Mouse (Mus musculus) liver, embryonic 14.5 days (tissue): Measurements from ENCODE around the gene Gabarap. TPM values are rescaled to one million over a fixed set of nuclear protein-coding genes. Genes with fewer than 3 reads are reported as not detected.

Source experiments
- ATAC-seq: fragments of 200-750 bp; cut with Nextera tagmentation; 2 replicates; pipeline ENCODE4 v1.8.0; 2017; ENCODE audit warnings: moderate number of reproducible peaks, mild to moderate bottlenecking, moderate library complexity; ENCODE audit not compliant: insufficient read depth
- DNase-seq, 3 experiments: peaks; one replicate each; pipeline ENCODE4 v3.0.0-alpha.2; 2012 to 2013; ENCODE audit warnings: low read depth in 3 of 3, low spot score in 3 of 3
- H3K27ac ChIP-seq: fragments of 300-500 bp; sonication (generic); 2 replicates; pipeline ENCODE4 v1.5.1; 2014; ENCODE audit warnings: moderate library complexity, mild to moderate bottlenecking, control low read depth, inconsistent platforms
- H3K27me3 ChIP-seq: fragments of 300-500 bp; sonication (generic); 2 replicates; pipeline ENCODE4 v1.6.1; 2014; ENCODE audit warnings: mild to moderate bottlenecking, low read length, moderate library complexity; ENCODE audit not compliant: control insufficient read depth, insufficient read depth
- H3K36me3 ChIP-seq: fragments of 300-500 bp; sonication (generic); replicated peaks from 2 replicates; pipeline ENCODE4 v1.6.1; 2014; ENCODE audit warnings: low read depth; ENCODE audit not compliant: control insufficient read depth, insufficient read depth
- H3K4me1 ChIP-seq, 2 experiments: fragments of 200-500 bp in 1 of 2; fragments of 300-500 bp in 1 of 2; sonication (generic) in 1 of 2; replicated peaks; 2 replicates each; pipeline ENCODE4 v1.6.1; 2012 to 2014; ENCODE audit warnings: antibody characterized with exemption in 1 of 2, inconsistent platforms in 1 of 2, low read length in 1 of 2; ENCODE audit not compliant: control insufficient read depth in 2 of 2, insufficient read depth in 2 of 2
- H3K4me2 ChIP-seq: fragments of 300-500 bp; sonication (generic); 2 replicates; pipeline ENCODE4 v1.6.1; 2014; ENCODE audit warnings: low read depth, mild to moderate bottlenecking, control low read depth, moderate library complexity
- H3K4me3 ChIP-seq, 2 experiments: fragments of 200-500 bp in 1 of 2; fragments of 300-500 bp in 1 of 2; sonication (generic) in 1 of 2; 2 replicates each; pipeline ENCODE4 v1.5.1; 2012 to 2014; ENCODE audit warnings: low read depth in 2 of 2, low read length in 2 of 2, mild to moderate bottlenecking in 2 of 2, control low read depth in 1 of 2, inconsistent platforms in 1 of 2, moderate library complexity in 1 of 2; ENCODE audit not compliant: insufficient read depth in 1 of 2
- H3K9ac ChIP-seq: fragments of 300-500 bp; sonication (generic); replicated peaks from 2 replicates; pipeline ENCODE4 v1.6.1; 2014; ENCODE audit warnings: mild to moderate bottlenecking, control low read depth, moderate library complexity
- H3K9me3 ChIP-seq: fragments of 300-500 bp; sonication (generic); 2 replicates; pipeline ENCODE4 v1.6.1; 2016; ENCODE audit warnings: low read length, mixed read lengths; ENCODE audit not compliant: control insufficient read depth
- CTCF ChIP-seq: IDR thresholded peaks from 2 replicates; pipeline ENCODE4 v1.5.1; 2016; ENCODE audit warnings: antibody characterized with exemption, low read depth, control low read depth
- EP300 ChIP-seq: IDR thresholded peaks from 2 replicates; pipeline ENCODE4 v1.6.1; 2016; ENCODE audit warnings: antibody characterized with exemption, low read depth
- WGBS: fragments of 180-500 bp; shearing (Covaris S2); extraction: QIAGEN DNeasy Blood & Tissue Kit; methylation state at CpG from one replicate; pipeline ENCODE4 v1.1.7; 2014; ENCODE audit not compliant: insufficient replicate concordance; 5-methylcytosine and 5-hydroxymethylcytosine counted together
- polyA plus RNA-seq, 2 experiments: library from polyadenylated mRNA; depleted of rRNA in 1 of 2; stranded (reverse) in 1 of 2; unstranded in 1 of 2; fragments of >200 nt; fragmentation: Nextera tagmentation in 1 of 2; extraction: Ambion mirVana in 1 of 2; gene quantifications; 2 replicates each; pipeline versions ENCODE4 v1.2.1 to v1.2.3; 2012 to 2014

The Gabarap gene
- polyA plus RNA-seq, 2 experiments: 134 to 300 TPM

DNA sequence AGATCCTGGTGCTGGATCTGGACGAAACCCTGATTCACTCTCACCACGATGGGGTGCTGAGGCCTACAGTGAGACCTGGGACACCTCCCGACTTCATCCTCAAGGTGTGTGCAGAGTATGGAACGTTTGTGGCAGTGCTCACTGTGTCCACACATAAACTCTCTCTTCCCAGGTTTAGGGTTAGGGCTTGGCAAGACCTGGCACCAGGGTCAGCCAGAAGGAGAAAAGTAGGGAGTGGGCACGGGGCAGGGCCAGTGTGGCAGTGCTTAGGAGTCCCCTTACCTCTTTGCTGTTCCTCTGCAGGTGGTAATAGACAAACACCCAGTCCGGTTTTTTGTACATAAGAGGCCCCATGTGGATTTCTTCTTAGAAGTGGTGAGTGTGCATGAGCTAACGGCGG is 6.5 kb upstream of the Gabarap start:
- H3K9ac ChIP-seq: no peak overlapping the region
- no peak overlapping the region for H3K4me2 ChIP-seq
- H3K4me3 ChIP-seq: no peak overlapping the region
- no peak for TF ChIP-seq CTCF
- TF ChIP-seq EP300: no peak
- ATAC-seq: no peak
- H3K27ac ChIP-seq: no peak overlapping the region
- no peaks in the 10 kb centered on the region for H3K9me3 ChIP-seq
- peaks cover 50% of the 10 kb centered on the region for H3K36me3 ChIP-seq
- no peaks in the 10 kb centered on the region for H3K27me3 ChIP-seq
- no peak for DNase-seq
- WGBS: 83% methylated on average over 8 of the region's 8 CpGs
- peaks cover 14 to 15% of the 10 kb centered on the region in 2 experiments for H3K4me1 ChIP-seq

DNA sequence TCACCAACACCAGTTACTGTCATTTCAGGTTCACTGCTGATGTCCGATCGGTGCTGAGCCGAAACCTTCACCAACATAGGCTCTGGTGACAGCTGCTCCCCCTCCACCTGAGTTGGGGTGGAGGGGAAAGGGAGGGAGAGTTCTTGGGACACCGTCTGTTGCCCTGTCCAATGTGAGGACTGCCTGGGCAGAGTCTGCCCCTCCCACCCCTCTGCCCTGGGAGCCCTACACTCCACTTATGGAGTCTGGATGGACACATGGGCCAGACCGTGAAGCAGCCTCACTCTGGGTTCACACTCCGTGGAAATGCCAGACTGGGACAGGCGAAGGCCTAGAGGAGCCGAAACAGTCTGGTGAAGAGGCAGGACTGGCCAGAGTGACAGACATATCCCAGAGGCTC is 994 bp upstream of the Gabarap start:
- no peak for TF ChIP-seq EP300
- TF ChIP-seq CTCF: no peak
- H3K27ac ChIP-seq: peak overlapping the region; percentile 16
- WGBS: 84% methylated on average over 8 of the region's 8 CpGs
- no peaks in the 10 kb centered on the region for H3K9me3 ChIP-seq
- H3K4me1 ChIP-seq: peaks cover 14 to 16% of the 10 kb centered on the region in 2 experiments
- no peak for DNase-seq
- H3K9ac ChIP-seq: no peak overlapping the region
- ATAC-seq: no peak
- peaks cover 57% of the 10 kb centered on the region for H3K36me3 ChIP-seq
- H3K4me2 ChIP-seq: no peak overlapping the region; the same call in 1 of the 2 replicates
- no peak overlapping the region for H3K4me3 ChIP-seq
- no peaks in the 10 kb centered on the region for H3K27me3 ChIP-seq

DNA sequence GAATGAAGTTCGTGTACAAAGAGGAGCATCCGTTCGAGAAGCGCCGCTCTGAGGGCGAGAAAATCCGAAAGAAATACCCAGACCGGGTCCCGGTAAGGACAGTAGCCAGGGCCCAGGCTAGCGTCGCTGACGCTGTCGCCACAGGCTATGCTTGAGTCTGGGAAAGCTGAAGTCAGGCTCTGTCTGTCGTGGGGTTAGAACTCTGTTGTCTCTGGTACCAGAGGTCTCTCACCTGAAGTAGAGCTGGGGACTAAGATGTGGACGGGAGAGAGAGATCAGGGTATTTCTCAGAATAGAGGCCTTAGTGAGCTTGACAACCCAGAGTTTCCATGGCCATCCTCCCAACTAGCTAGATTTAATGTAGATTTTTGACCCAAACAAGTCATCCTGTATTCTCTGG is 768 bp downstream of the Gabarap start:
- no peak for TF ChIP-seq EP300
- TF ChIP-seq CTCF: no peak
- ATAC-seq: peak; percentile 30
- Histone ChIP-seq H3K36me3 (peaks cover 43% of the 10 kb centered on the region), H3K4me3 (peak overlapping the region; percentile 66 to 98), H3K9ac (peak overlapping the region; percentile 78), H3K4me1 (peaks cover 14 to 16% of the 10 kb centered on the region in 2 experiments), H3K27ac (peak overlapping the region; percentile 92), H3K4me2 (peak overlapping the region; percentile 85), H3K27me3 (no peaks in the 10 kb centered on the region), H3K9me3 (no peaks in the 10 kb centered on the region)
- WGBS: under 1% methylated on average over 15 of the region's 15 CpGs
- peak in 1 of 3 experiments; percentile 30 for DNase-seq

DNA sequence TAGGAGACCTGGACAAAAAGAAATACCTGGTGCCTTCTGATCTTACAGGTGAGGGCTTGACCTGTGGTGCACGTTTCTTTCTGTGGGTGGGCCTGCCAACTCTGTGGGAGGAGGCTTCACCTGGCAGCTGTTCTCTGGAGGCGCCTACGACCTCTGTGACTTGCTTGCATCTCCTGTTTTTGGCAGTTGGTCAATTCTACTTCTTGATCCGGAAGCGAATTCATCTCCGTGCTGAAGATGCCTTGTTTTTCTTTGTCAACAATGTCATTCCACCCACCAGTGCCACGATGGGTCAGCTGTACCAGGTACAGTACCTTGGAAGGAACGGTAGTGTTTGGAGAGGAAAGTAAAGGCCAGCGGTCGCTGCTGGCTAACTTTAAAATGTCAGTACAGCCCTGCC is 1.5 kb downstream of the Gabarap start:
- Histone ChIP-seq H3K4me1 (peaks cover 15 to 18% of the 10 kb centered on the region in 2 experiments), H3K36me3 (peaks cover 41% of the 10 kb centered on the region), H3K9ac (peak overlapping the region; percentile 78), H3K27ac (no peak overlapping the region), H3K27me3 (no peaks in the 10 kb centered on the region), H3K9me3 (no peaks in the 10 kb centered on the region), H3K4me2 (peak overlapping the region; percentile 85), H3K4me3 (peak overlapping the region; percentile 44 to 66; a peak in 3 of 4 replicates)
- 82% methylated on average over 10 of the region's 10 CpGs for WGBS
- no peak for DNase-seq
- no peak for ATAC-seq
- TF ChIP-seq EP300: no peak
- no peak for TF ChIP-seq CTCF

DNA sequence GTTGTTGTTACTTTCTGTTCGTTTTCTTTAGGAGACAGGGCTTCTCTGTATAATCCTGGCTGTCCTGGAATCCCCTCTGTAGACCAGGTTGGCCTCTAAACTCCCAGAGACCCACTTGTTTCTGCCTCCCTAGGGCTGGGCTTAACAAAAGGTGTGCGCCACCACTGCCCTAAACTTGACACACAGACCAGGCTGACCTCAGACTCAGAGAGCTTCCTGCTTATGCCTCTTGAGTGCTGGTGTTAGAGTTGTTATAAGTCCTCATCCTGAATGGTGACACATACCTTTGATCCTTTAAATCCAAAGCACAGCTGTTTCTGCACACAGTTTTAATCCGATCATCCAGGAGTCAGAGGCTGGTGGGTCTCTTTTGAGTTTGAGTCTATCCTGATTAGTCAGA is 2.0 kb downstream of the Gabarap start:
- WGBS: 87% methylated on average over 3 of the region's 3 CpGs
- ATAC-seq: no peak
- Histone ChIP-seq H3K4me2 (peak overlapping the region; percentile 85), H3K4me1 (peaks cover 18 to 23% of the 10 kb centered on the region in 2 experiments), H3K9me3 (no peaks in the 10 kb centered on the region), H3K27me3 (no peaks in the 10 kb centered on the region), H3K27ac (no peak overlapping the region), H3K9ac (no peak overlapping the region), H3K4me3 (peak overlapping the region; percentile 44 to 66; a peak in 2 of 4 replicates), H3K36me3 (peaks cover 38% of the 10 kb centered on the region)
- TF ChIP-seq CTCF: no peak
- TF ChIP-seq EP300: no peak
- no peak for DNase-seq
